Mouse (Mus musculus): ENCODE data around the gene Zfp981.
"Not testable (repeated sequence)": the region's sequence is repeated elsewhere in the genome, so short reads cannot be mapped to it uniquely, and the experiment has no call there.

The Zfp981 gene

GRCm38 (mm10) chr4:146501727-146502126 lies at the start of gene Zfp981:
TSS of gene Zfp981 (plus strand) at chr4:146502027.
- not testable (repeated sequence) for DNase-seq (ENCODE audit: inconsistent ontology term)

GRCm38 (mm10) chr4:146452576-146452975 lies 49.3 kb upstream of the Zfp981 start:
- not testable (repeated sequence) for DNase-seq (ENCODE audit: inconsistent ontology term)

- not testable (repeated sequence) for DNase-seq (ENCODE audit: inconsistent ontology term)
Observed at GRCm38 (mm10) chr4:146454170-146454569, 47.7 kb upstream of the Zfp981 start.

GRCm38 (mm10) chr4:146454896-146455295 lies 46.9 kb upstream of the Zfp981 start:
- no peak for DNase-seq (ENCODE audit: inconsistent ontology term)

- DNase-seq (ENCODE audit: inconsistent ontology term) = no peak
Observed at GRCm38 (mm10) chr4:146455321-146455721, 46.5 kb upstream of the Zfp981 start.

GRCm38 (mm10) chr4:146456061-146456726 lies 45.6 kb upstream of the Zfp981 start:
- no peak for DNase-seq (ENCODE audit: inconsistent ontology term)

GRCm38 (mm10) chr4:146457126-146457525 lies 44.7 kb upstream of the Zfp981 start:
- no peak for DNase-seq (ENCODE audit: inconsistent ontology term)

- no peak for DNase-seq (ENCODE audit: inconsistent ontology term)
Observed at GRCm38 (mm10) chr4:146457720-146458119, 44.1 kb upstream of the Zfp981 start.

GRCm38 (mm10) chr4:146459822-146460221 lies 42.0 kb upstream of the Zfp981 start:
- DNase-seq (ENCODE audit: inconsistent ontology term) = not testable (repeated sequence)

GRCm38 (mm10) chr4:146460685-146461084 lies 41.1 kb upstream of the Zfp981 start:
- DNase-seq (ENCODE audit: inconsistent ontology term) = not testable (repeated sequence)

- DNase-seq (ENCODE audit: inconsistent ontology term) = not testable (repeated sequence)
Observed at GRCm38 (mm10) chr4:146463649-146464351, 38.0 kb upstream of the Zfp981 start.

- DNase-seq (ENCODE audit: inconsistent ontology term) = not testable (repeated sequence)
Observed at GRCm38 (mm10) chr4:146469984-146470383, 31.8 kb upstream of the Zfp981 start.

- not testable (repeated sequence) for DNase-seq (ENCODE audit: inconsistent ontology term)
Observed at GRCm38 (mm10) chr4:146474181-146474580, 27.6 kb upstream of the Zfp981 start.

GRCm38 (mm10) chr4:146474716-146475676 lies 26.8 kb upstream of the Zfp981 start:
- not testable (repeated sequence) for DNase-seq (ENCODE audit: inconsistent ontology term)

GRCm38 (mm10) chr4:146476260-146476659 lies 25.6 kb upstream of the Zfp981 start:
- not testable (repeated sequence) for DNase-seq (ENCODE audit: inconsistent ontology term)

GRCm38 (mm10) chr4:146476959-146477358 lies 24.9 kb upstream of the Zfp981 start:
- DNase-seq (ENCODE audit: inconsistent ontology term) = not testable (repeated sequence)

- not testable (repeated sequence) for DNase-seq (ENCODE audit: inconsistent ontology term)
Observed at GRCm38 (mm10) chr4:146480376-146481096, 21.3 kb upstream of the Zfp981 start.

- not testable (repeated sequence) for DNase-seq (ENCODE audit: inconsistent ontology term)
Observed at GRCm38 (mm10) chr4:146482546-146482945, 19.3 kb upstream of the Zfp981 start.

- not testable (repeated sequence) for DNase-seq (ENCODE audit: inconsistent ontology term)
Observed at GRCm38 (mm10) chr4:146483571-146484280, 18.1 kb upstream of the Zfp981 start.

- not testable (repeated sequence) for DNase-seq (ENCODE audit: inconsistent ontology term)
Observed at GRCm38 (mm10) chr4:146484676-146485075, 17.2 kb upstream of the Zfp981 start.
